Mouse (Mus musculus): ENCODE results near the gene Gm13023. TPM values are rescaled to one million over a fixed set of nuclear protein-coding genes. Genes with fewer than 3 reads are reported as not detected.
"Not testable (repeated sequence)": the region's sequence is repeated elsewhere in the genome, so short reads cannot be mapped to it uniquely, and the experiment has no call there.

Gene Gm13023
- total RNA-seq (2021): not detected

DNA sequence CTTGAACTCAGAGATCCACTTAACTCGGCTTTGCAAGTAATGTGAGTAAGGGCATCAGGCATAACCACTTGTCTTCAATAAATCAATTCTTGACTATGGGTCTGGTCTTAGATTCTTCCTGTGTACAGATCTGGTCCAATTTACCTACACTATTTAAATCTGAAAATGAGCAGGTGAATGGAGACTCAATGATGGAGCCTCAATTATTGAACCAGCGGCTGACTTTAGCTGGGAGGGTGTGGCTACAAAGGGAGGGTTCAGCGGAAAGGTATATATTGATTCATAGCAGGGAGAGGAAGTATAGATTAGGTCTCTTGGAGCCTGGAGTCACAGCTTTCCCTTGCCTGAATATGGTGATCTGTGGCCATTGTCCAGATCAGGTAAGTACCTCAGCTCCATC lies at the start of gene Gm13023:
Gm13023 (plus strand) TSS at position 301 of the 400 bp plus-strand sequence.
- not testable (repeated sequence) for DNase-seq

- DNase-seq: no peak
Measured at GRCm38 (mm10) chr4:143815993-143816392, 26.8 kb downstream of the Gm13023 start, which contains the start of gene Gm13084. Gm13084 (minus strand) TSS chr4:143816093.

Other genes starting within 250 kb of the Gm13023 start
- not detected for gene BC080695, start 237.7 kb upstream of the Gm13023 start, total RNA-seq (2021)
- not detected for gene Gm13057, start 237.6 kb upstream of the Gm13023 start, total RNA-seq (2021)
- gene Gm13083, start 174.3 kb upstream of the Gm13023 start, total RNA-seq (2021): not detected
- gene Gm13088, start 132.1 kb upstream of the Gm13023 start, total RNA-seq (2021): not detected
- gene Gm13089, start 86.6 kb upstream of the Gm13023 start, total RNA-seq (2021): not detected
- not detected for gene Gm13078, start 69.9 kb upstream of the Gm13023 start, total RNA-seq (2021)
- gene Gm13084, start 26.7 kb downstream of the Gm13023 start, total RNA-seq (2021): not detected
- gene Gm13103, start 57.1 kb downstream of the Gm13023 start, total RNA-seq (2021): not detected
- gene Pramef6, start 111.0 kb downstream of the Gm13023 start, total RNA-seq (2021): not detected
- not detected for gene Pramef25, start 161.7 kb downstream of the Gm13023 start, total RNA-seq (2021)
- gene Gm13101, start 177.6 kb downstream of the Gm13023 start, total RNA-seq (2021): not detected
- not detected for gene Pramef17, start 205.0 kb downstream of the Gm13023 start, total RNA-seq (2021)